Mouse (Mus musculus): Measurements from ENCODE around the gene Kng1. TPM values are rescaled to one million over a fixed set of nuclear protein-coding genes. Genes with fewer than 3 reads are reported as not detected.
"Not testable (repeated sequence)": the region's sequence is repeated elsewhere in the genome, so short reads cannot be mapped to it uniquely, and the experiment has no call there.

The Kng1 gene
- polyA plus RNA-seq, 1 experiment from 2014 or later: not detected

DNA sequence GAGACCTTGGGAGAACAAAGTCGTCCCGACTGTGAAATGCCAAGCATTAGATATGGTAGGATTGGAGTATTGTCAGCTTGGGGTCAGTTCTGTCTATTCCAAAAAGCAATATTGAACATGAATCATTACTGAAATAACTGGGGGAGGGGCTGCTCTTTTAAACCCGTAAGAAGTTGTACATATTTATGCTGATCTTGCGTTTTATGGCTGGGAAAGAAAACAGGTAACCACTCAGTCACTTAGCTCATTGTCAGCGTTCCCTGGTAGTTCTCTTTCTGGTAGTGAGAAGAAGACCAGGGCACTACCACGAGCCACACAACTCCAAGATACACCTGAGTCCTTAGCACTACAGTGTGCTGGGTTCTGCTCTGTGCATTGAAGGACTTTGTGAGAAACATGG is 19.9 kb downstream of the Kng1 start:
- 85% methylated on average over 6 of the region's 6 CpGs for WGBS

DNA sequence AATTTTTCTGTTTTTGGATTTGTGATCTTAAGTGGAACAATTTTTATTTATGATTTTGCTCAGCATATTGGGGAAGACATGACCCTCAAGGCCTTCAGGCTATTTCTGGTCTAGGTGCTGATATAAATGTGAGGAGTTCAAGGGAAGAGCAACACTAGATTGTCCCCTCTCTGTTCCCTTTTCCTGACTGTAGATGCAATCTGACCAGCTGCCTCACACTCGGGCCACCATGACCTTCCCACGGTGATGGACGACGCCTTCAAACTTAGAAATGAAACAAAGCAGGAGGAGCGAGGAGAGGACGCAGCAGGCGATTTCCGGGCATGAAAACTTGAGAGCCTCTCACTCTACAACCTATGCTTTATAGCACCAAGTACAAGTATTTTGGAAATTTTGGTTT is 29.5 kb downstream of the Kng1 start:
- not testable (repeated sequence) for H3K4me1 ChIP-seq (ENCODE audit: control insufficient read depth, insufficient read depth, low read length); H3K9ac ChIP-seq (replicated peaks; ENCODE audit: low read length); H3K27ac ChIP-seq (replicated peaks; ENCODE audit: low read depth, low read length); DNase-seq (ENCODE audit: low spot score); H3K9me3 ChIP-seq (replicated peaks; ENCODE audit: control insufficient read depth, low read length); H3K36me3 ChIP-seq (replicated peaks; ENCODE audit: control insufficient read depth, insufficient read depth, low read depth, low read length); H3K27me3 ChIP-seq (ENCODE audit: control insufficient read depth, insufficient read depth, low read length); ATAC-seq (replicated peaks; ENCODE audit: insufficient number of reproducible peaks, low FRiP score, low TSS enrichment, low read depth); H3K4me2 ChIP-seq (ENCODE audit: low read depth, low read length); H3K4me3 ChIP-seq (ENCODE audit: low read depth, low read length)
- WGBS: 81% methylated on average over 8 of the region's 8 CpGs

More for the DNA sequence above, 19.9 kb downstream of the Kng1 start:
- not testable (repeated sequence) for H3K9me3 ChIP-seq (replicated peaks; ENCODE audit: control insufficient read depth, low read length); H3K9ac ChIP-seq (replicated peaks; ENCODE audit: low read length); H3K4me1 ChIP-seq (ENCODE audit: control insufficient read depth, insufficient read depth, low read length); H3K4me2 ChIP-seq (ENCODE audit: low read depth, low read length); H3K27me3 ChIP-seq (ENCODE audit: control insufficient read depth, insufficient read depth, low read length); H3K36me3 ChIP-seq (replicated peaks; ENCODE audit: control insufficient read depth, insufficient read depth, low read depth, low read length); H3K27ac ChIP-seq (replicated peaks; ENCODE audit: low read depth, low read length); ATAC-seq (replicated peaks; ENCODE audit: insufficient number of reproducible peaks, low FRiP score, low TSS enrichment, low read depth); H3K4me3 ChIP-seq (ENCODE audit: low read depth, low read length); DNase-seq (ENCODE audit: low spot score)

DNA sequence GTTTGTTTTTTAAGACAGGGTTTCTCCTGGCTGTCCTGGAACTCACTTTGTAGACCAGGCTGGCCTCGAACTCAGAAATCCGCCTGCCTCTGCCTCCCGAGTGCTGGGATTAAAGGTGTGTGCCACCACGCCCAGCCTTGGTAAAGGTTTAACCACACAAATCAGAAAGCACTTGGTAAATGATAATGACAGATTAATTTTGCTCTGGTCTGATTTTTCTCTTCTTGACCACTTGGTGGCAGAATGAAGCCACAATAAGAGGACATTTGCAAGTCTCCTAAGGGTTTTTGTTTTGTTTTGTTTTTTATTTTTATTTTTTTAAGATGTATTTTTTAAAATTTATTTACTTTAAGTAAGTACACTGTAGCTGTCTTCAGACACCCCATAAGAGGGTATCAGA is 30.0 kb downstream of the Kng1 start:
- ATAC-seq (replicated peaks; ENCODE audit: insufficient number of reproducible peaks, low FRiP score, low TSS enrichment, low read depth); H3K9me3 ChIP-seq (replicated peaks; ENCODE audit: control insufficient read depth, low read length); H3K9ac ChIP-seq (replicated peaks; ENCODE audit: low read length); H3K4me3 ChIP-seq (ENCODE audit: low read depth, low read length); H3K4me2 ChIP-seq (ENCODE audit: low read depth, low read length); H3K4me1 ChIP-seq (ENCODE audit: control insufficient read depth, insufficient read depth, low read length); H3K27me3 ChIP-seq (ENCODE audit: control insufficient read depth, insufficient read depth, low read length); H3K27ac ChIP-seq (replicated peaks; ENCODE audit: low read depth, low read length); H3K36me3 ChIP-seq (replicated peaks; ENCODE audit: control insufficient read depth, insufficient read depth, low read depth, low read length): not testable (repeated sequence)
- 54% methylated on average over 4 of the region's 4 CpGs for WGBS
- DNase-seq (ENCODE audit: low spot score): peak; percentile 46

DNA sequence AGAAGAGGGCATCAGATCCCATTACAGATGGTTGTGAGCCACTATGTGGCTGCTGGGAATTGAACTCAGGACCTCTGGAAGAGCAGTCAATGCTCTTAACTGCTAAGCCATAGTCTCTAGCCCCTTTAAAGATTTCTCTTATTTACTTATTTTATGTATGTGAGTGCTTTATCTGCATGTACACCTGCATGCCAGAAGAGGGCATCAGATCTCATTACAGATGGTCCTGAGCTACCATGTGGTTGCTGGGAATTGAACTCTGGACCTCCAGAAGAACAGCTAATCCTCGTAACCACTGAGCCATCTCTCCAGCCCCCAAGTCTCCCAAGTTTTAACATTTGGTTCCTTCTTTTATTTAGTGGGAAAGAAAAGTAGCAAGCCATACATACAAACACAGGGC is 30.8 kb downstream of the Kng1 start:
- not testable (repeated sequence) for H3K9ac ChIP-seq (replicated peaks; ENCODE audit: low read length); H3K27ac ChIP-seq (replicated peaks; ENCODE audit: low read depth, low read length); ATAC-seq (replicated peaks; ENCODE audit: insufficient number of reproducible peaks, low FRiP score, low TSS enrichment, low read depth); H3K4me1 ChIP-seq (ENCODE audit: control insufficient read depth, insufficient read depth, low read length); H3K27me3 ChIP-seq (ENCODE audit: control insufficient read depth, insufficient read depth, low read length); H3K36me3 ChIP-seq (replicated peaks; ENCODE audit: control insufficient read depth, insufficient read depth, low read depth, low read length); DNase-seq (ENCODE audit: low spot score); H3K4me2 ChIP-seq (ENCODE audit: low read depth, low read length); H3K4me3 ChIP-seq (ENCODE audit: low read depth, low read length); H3K9me3 ChIP-seq (replicated peaks; ENCODE audit: control insufficient read depth, low read length)
- 85% methylated on average over 1 of the region's 1 CpGs for WGBS

DNA sequence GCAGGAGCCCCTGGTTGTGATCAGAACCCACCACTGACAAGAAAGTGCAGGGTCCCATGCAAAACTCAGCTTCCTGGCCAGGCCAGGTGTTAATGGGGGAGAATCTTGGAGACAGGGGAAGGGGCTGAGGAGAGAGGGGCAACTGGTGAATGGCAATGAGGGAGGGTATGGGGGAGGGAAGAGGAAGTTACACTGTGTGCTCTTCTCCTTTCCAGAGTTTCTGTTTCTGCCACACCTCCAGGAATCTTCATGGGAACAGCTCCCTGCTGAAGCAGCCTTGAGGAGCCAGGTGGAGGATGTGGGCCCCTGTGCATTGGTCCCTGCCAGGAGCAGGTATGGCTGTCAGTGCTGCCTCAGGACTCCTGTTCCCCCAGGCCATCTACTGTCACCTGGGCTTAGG is 33.7 kb downstream of the Kng1 start:
- H3K27ac ChIP-seq (replicated peaks; ENCODE audit: low read depth, low read length); H3K36me3 ChIP-seq (replicated peaks; ENCODE audit: control insufficient read depth, insufficient read depth, low read depth, low read length); ATAC-seq (replicated peaks; ENCODE audit: insufficient number of reproducible peaks, low FRiP score, low TSS enrichment, low read depth); H3K9me3 ChIP-seq (replicated peaks; ENCODE audit: control insufficient read depth, low read length); H3K9ac ChIP-seq (replicated peaks; ENCODE audit: low read length); H3K4me1 ChIP-seq (ENCODE audit: control insufficient read depth, insufficient read depth, low read length); H3K4me3 ChIP-seq (ENCODE audit: low read depth, low read length); DNase-seq (ENCODE audit: low spot score); H3K27me3 ChIP-seq (ENCODE audit: control insufficient read depth, insufficient read depth, low read length); H3K4me2 ChIP-seq (ENCODE audit: low read depth, low read length): not testable (repeated sequence)

DNA sequence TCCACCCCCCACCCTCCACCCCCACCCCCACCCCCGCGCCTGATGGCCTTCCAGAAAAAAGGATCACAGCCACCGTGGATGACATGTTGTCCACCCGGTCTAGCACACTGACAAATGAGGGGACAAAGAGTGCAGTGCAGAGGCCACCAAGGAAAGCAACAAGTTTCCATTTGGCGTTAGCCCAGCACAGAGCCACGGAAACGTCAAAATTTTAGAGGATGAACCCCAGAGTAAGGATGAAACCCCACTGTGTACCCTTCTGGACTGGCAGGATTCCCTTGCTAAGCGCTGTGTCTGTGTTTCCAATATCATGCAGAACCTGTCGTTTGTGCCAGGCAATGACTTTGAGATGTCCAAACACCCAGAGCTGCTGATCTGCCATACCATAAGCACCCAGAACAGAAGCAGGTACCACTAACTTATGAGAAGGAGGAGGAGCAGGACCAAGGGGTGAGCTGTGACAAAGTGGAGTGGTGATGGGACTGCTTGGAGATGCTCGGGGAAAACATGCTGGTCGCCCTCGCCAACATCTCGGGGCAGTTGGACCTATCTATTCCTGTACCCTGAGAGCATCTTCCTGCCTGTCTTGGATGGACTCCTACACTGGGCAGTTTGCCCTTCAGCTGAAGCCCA is 35.8 kb downstream of the Kng1 start:
- WGBS: 83% methylated on average over 13 of the region's 13 CpGs

DNA sequence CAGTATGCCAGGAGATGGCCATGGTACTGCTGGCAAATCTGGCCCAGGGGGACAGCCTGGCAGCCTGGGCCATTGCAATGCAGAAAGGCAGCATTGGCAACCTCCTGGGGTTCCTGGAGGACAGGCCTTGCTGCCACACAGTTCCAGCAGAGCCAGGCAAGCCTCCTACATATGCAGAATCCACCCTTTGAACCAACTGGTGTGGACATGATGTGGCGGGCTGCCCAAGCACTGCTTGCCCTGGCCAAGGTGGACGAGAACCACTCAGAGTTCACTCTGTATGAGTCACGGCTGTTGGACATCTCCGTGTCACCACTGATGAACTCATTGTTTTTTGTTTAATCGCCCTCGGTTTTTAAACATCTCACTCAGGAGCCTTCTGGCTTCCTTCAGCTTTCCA is 36.5 kb downstream of the Kng1 start:
- Histone ChIP-seq H3K27ac (replicated peaks; ENCODE audit: low read depth, low read length) (no peak overlapping the region), H3K4me1 (ENCODE audit: control insufficient read depth, insufficient read depth, low read length) (no peaks in the 10 kb centered on the region), H3K9ac (replicated peaks; ENCODE audit: low read length) (no peak overlapping the region), H3K27me3 (ENCODE audit: control insufficient read depth, insufficient read depth, low read length) (no peaks in the 10 kb centered on the region), H3K4me2 (ENCODE audit: low read depth, low read length) (no peak overlapping the region), H3K36me3 (replicated peaks; ENCODE audit: control insufficient read depth, insufficient read depth, low read depth, low read length) (no peaks in the 10 kb centered on the region), H3K9me3 (replicated peaks; ENCODE audit: control insufficient read depth, low read length) (no peaks in the 10 kb centered on the region), H3K4me3 (ENCODE audit: low read depth, low read length) (no peak overlapping the region)
- WGBS: 83% methylated on average over 6 of the region's 6 CpGs
- ATAC-seq (replicated peaks; ENCODE audit: insufficient number of reproducible peaks, low FRiP score, low TSS enrichment, low read depth) (no peak), DNase-seq (ENCODE audit: low spot score) (no peak)

More for the DNA sequence above, 35.8 kb downstream of the Kng1 start:
- ATAC-seq (replicated peaks; ENCODE audit: insufficient number of reproducible peaks, low FRiP score, low TSS enrichment, low read depth) (no peak), DNase-seq (ENCODE audit: low spot score) (no peak)
- Histone ChIP-seq H3K4me1 (ENCODE audit: control insufficient read depth, insufficient read depth, low read length) (no peaks in the 10 kb centered on the region), H3K27me3 (ENCODE audit: control insufficient read depth, insufficient read depth, low read length) (no peaks in the 10 kb centered on the region), H3K4me3 (ENCODE audit: low read depth, low read length) (no peak overlapping the region), H3K4me2 (ENCODE audit: low read depth, low read length) (no peak overlapping the region), H3K9me3 (replicated peaks; ENCODE audit: control insufficient read depth, low read length) (no peaks in the 10 kb centered on the region), H3K36me3 (replicated peaks; ENCODE audit: control insufficient read depth, insufficient read depth, low read depth, low read length) (no peaks in the 10 kb centered on the region), H3K9ac (replicated peaks; ENCODE audit: low read length) (no peak overlapping the region), H3K27ac (replicated peaks; ENCODE audit: low read depth, low read length) (no peak overlapping the region)

DNA sequence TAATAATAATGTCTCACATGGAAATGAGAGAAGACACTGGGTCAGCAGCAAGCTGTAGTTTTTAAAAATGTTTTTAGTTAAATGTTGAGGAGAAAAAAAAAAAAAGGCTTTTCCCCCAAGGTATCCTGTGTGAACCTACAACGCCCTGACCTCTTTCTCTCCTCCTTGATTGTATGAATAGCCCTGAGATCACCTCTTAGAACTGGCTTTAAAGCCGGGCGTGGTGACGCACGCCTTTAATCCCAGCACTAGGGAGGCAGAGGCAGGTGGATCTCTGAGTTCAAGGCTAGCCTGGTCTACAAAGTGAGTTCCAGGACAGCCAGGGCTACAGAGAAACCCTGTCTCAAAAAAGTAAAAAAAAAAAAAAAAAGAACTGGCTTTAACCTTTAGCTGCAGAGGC is 37.9 kb downstream of the Kng1 start:
- WGBS: 93% methylated on average over 5 of the region's 5 CpGs
- not testable (repeated sequence) for H3K27ac ChIP-seq (replicated peaks; ENCODE audit: low read depth, low read length); H3K4me2 ChIP-seq (ENCODE audit: low read depth, low read length); H3K27me3 ChIP-seq (ENCODE audit: control insufficient read depth, insufficient read depth, low read length); H3K4me3 ChIP-seq (ENCODE audit: low read depth, low read length); ATAC-seq (replicated peaks; ENCODE audit: insufficient number of reproducible peaks, low FRiP score, low TSS enrichment, low read depth); DNase-seq (ENCODE audit: low spot score); H3K9me3 ChIP-seq (replicated peaks; ENCODE audit: control insufficient read depth, low read length); H3K9ac ChIP-seq (replicated peaks; ENCODE audit: low read length); H3K4me1 ChIP-seq (ENCODE audit: control insufficient read depth, insufficient read depth, low read length); H3K36me3 ChIP-seq (replicated peaks; ENCODE audit: control insufficient read depth, insufficient read depth, low read depth, low read length)

Data from embryonic facial prominence, embryonic 11.5 days (tissue).